Mouse (Mus musculus) adrenal gland, postnatal 4 days (tissue): ENCODE measurements at regions not wholly inside any gene's neighbourhood (a gene's known extent, or its start where the extent isn't known, plus 50 kb on each side); places are given as distances from the start of the nearest gene placed in this dataset.
"Not testable (repeated sequence)": the region's sequence is repeated elsewhere in the genome, so short reads cannot be mapped to it uniquely, and the experiment has no call there.

Source experiments
- DNase-seq, 2 experiments: peaks; one replicate each; pipeline ENCODE4 v3.0.0; 2021 to 2022; ENCODE audit warnings: low spot score in 2 of 2, mixed read lengths in 2 of 2

DNA sequence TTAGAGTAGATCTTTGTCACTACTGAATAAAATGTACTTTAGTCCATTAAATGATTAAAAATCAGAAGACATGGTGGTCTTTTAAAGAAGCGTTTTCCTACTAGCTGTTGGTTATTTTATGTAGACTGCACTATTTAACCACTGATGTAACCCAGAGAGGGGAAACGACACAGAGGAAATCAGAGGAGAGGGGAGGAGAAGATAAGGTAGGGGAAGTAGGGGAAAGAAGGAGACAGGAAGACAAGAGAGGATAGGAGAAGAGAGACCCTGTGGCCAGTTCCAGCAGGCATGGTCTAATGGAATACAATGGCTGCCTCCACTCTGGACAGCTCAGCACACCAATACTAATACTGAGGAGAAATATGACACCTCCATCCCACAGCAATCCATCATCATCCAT, 208.6 kb upstream of the Btg1 start:
- DNase-seq: no peak

DNA sequence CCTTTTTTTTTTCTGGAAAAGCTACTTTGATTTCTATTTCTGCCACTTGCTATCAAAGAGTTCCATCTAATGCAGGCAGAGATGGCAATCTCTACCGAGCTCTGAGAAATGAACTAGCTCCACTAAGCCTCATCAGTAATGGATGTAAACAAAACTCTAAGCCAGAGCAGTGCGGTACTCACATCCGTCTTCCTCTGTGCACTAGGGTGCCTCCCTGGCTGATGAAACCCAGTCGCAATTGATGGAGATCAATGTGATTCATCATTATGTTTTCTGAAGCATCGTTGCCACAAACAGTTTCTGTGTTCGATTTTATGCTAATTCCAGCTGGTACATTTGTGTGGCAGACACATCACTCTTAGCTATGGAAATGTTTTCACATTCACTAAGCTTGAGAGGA, 206.8 kb upstream of the Btg1 start:
- DNase-seq: no peak

DNA sequence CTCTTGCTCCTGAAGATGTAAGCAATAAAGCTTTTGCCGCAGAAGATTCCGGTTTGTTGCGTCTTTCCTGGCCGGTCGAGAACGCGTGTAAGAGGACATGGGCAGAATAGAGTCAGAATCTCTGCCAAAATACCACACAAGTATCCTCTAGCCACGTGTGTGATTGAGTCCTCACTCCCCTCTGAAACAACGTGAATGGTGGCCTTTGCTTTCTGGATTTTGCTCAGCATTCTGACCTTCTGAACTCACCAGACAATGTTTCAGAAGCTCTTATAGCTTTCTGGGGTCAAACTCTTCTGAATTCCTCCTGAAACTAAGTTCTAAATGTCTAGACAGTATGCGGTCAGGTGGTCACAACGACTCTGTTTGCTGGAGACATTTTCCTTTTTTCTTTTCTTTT, 202.0 kb upstream of the Btg1 start:
- no peak for DNase-seq

GRCm38 (mm10) chr10:96421506-96421905, 195.3 kb upstream of the Btg1 start:
- DNase-seq: not testable (repeated sequence)

GRCm38 (mm10) chr10:96427407-96427806, 189.4 kb upstream of the Btg1 start:
- DNase-seq: no peak

GRCm38 (mm10) chr10:96430142-96430541, 186.7 kb upstream of the Btg1 start:
- no peak for DNase-seq

DNA sequence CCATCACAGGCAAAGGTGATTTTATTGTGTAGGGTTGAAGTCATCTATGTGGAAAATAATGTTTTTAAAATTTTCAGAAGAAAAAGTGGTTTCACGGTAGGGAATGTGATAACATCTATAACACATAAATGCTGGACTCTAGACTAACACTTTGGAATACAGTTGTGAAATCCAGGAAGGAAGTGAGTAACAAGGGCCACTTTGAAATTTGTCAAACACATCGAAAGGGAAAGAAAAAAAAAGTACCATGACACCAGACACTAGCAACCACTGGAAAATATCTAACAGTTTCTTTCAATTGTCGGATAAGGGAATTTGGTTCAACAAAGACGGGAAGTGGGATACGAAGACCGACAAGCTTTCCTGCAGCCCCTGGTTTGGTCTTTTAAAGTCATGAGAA, 181.7 kb upstream of the Btg1 start:
- no peak for DNase-seq

DNA sequence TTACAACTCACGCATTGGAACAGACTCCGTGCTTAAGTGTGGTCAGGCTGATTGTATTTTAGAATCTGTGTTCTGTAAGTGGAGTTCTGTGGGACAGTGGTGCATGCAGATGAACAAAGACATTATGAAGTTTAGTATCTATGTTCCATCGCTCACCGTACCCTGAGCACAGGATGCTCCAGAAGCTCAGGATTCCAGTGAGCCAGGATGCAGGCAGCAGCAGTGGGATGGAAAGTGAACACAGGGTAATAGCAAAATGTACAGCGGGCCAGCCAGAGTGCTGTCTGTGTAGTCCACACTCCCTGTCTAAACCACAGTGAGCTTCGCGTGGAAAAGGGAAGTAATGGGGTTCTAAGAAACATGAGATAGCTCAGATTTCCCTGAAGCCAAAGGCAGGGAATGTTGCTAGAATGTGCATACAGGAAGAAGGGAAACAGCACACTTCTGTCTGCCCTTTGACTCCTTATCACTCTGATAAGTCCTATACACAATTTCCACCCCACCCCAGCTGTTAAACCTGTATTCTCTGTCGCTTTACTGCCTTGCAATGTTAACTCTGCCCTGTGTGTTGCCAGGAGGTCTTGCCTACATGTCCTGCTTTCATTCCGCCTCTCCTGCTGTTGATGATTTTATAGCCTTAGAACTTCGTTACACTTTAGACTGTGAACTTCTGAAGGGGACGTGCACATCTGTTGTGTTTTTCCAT, 178.3 kb upstream of the Btg1 start:
- DNase-seq: no peak

GRCm38 (mm10) chr10:96442165-96442564, 174.6 kb upstream of the Btg1 start:
- DNase-seq: no peak

- no peak for DNase-seq
These were observed 166.5 kb upstream of the Btg1 start for GRCm38 (mm10) chr10:96450266-96450665.

GRCm38 (mm10) chr10:96454857-96455256, 161.9 kb upstream of the Btg1 start:
- DNase-seq: no peak

- DNase-seq: no peak
These were observed 158.3 kb upstream of the Btg1 start for GRCm38 (mm10) chr10:96458551-96458950.

DNA sequence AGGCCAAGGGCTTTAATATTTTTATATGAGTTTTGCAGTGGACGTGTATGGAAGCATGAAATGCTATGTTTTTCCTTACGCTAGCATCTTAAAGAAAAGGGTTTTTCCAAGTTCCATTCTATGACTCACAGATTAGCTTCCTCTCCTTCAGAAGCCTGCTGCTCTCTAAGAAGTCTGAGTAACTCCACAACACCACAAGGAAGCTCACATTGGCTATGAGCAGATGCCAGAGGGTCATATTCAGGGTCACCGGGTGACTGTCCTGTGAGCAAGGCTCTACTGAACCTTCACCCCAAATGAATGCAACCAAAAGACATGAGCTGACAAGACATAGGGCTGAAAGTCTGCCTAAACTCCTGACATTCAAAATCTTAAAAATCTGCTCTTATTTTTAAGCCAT, 157.6 kb upstream of the Btg1 start:
- no peak for DNase-seq

DNA sequence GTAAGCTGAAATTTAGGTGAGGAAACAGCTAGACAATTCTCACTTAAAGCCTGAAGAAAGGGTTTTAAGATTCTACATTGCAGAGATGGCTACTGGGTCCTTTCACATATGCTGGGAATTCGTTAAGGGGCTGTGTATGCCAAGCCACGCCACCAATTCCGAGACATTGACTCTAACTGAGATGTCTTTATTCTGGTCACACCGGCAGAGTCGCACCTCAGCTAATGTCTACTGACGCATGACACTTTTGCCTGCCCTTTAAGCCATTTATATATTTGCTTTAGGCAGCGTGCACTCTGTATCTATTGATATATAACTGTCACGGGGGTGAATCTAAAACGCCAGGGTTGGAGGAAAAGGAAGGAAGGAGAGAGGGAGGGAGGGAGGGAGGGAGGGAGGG, 156.7 kb upstream of the Btg1 start:
- DNase-seq: no peak

- DNase-seq: no peak
These were observed 156.0 kb upstream of the Btg1 start for GRCm38 (mm10) chr10:96460617-96461338.

DNA sequence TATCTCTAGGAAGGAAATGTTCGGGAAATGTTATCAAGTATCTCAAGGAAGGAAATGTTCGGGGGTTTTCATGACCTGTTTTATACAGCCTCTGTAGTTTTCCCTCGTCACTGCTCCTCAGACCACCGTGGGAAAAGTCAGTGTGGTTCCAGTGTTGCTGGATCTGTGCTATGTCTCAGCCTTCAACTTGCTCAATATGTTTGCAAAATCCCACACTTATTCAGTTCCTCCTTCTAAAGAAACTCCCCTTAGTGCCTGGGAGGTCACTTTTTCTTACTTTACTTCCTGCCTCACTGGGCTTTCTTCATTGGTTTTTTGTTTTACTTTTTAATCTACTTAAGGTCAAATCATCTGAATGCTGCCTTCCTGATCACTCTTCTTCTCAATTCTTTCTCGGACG, 150.8 kb upstream of the Btg1 start:
- DNase-seq: no peak

- no peak for DNase-seq
These were observed 150.0 kb upstream of the Btg1 start for GRCm38 (mm10) chr10:96466845-96467244.

- no peak for DNase-seq
These were observed 149.1 kb upstream of the Btg1 start for GRCm38 (mm10) chr10:96467661-96468060.

- no peak for DNase-seq
These were observed 145.3 kb upstream of the Btg1 start for GRCm38 (mm10) chr10:96471523-96471922.

GRCm38 (mm10) chr10:96479350-96479749, 137.5 kb upstream of the Btg1 start:
- DNase-seq: no peak

GRCm38 (mm10) chr10:96479786-96480185, 137.0 kb upstream of the Btg1 start:
- no peak for DNase-seq

DNA sequence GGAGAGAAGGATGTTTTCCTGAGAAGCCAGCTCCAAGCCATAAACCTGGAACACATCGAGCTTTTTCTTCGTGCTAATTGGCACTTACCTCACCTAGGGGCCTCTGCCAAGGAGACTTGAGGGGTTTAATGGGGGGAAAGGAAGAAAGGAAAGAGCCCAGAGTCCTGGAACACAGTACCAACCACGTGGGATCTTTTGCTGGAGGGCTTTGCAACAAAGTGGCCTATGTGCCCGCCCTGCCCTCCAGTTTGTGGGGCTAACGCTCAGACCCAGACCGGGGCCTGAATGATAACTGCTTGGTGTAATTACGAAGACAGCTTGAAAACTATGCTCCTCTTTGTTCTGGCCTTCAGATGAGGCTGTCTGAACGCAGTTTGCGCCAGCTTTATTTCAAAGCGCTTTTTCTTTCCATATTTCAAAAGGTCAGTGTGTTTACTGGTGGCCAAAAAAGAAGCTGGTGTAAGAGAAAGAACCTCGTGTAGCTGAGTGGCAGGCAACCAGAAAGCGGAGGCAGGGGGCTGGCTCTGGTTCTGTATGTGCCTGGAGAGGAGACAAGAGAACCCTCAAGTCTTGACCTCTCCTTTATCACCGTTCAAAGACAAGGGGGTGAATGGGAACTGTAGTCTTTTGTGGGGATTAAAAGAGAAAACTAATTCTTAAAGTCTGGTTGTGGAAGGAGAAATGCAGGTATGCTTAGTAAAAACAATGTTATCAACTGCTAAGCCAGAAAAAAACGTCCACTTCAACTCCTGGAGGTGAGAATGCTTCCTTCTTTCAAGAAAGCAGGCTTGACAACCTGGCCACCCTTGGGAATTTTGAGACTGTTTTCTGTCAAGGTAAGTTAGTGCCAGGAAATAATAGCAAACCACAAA, 136.1 kb upstream of the Btg1 start:
- no peak for DNase-seq
